Mouse (Mus musculus) brain, embryonic 14.5 days (tissue): ENCODE measurements around the gene Rab17.

Experiments
- CTCF ChIP-seq: fragments of 200-500 bp; IDR thresholded peaks from 2 replicates; pipeline ENCODE4 v1.5.1; 2012; ENCODE audit warnings: inconsistent platforms, mild to moderate bottlenecking, moderate library complexity, borderline replicate concordance; ENCODE audit not compliant: insufficient read depth, insufficient read length; ENCODE audit errors: extremely low read depth
- POLR2A ChIP-seq: fragments of 200-500 bp; IDR thresholded peaks from 2 replicates; pipeline ENCODE4 v1.6.1; 2012; ENCODE audit warnings: mild to moderate bottlenecking, inconsistent platforms, borderline replicate concordance; ENCODE audit not compliant: poor library complexity, insufficient read depth, insufficient read length, severe bottlenecking; ENCODE audit errors: extremely low read depth

GRCm38 (mm10) chr1:90927929-90928574 is 41.4 kb downstream of the Rab17 start:
- TF ChIP-seq CTCF = no peak
- TF ChIP-seq POLR2A = no peak
